Mouse (Mus musculus) ES-Bruce4 (cell line): ENCODE results near the gene Ccdc157.

ENCODE experiments used
- CTCF ChIP-seq: IDR thresholded peaks from one replicate; pipeline ENCODE4 v1.8.1; 2011; ENCODE audit warnings: low read depth, low read length
- EP300 ChIP-seq: IDR thresholded peaks from 2 replicates; pipeline ENCODE4 v1.6.1; 2011; ENCODE audit warnings: low read depth, low read length; ENCODE audit not compliant: insufficient read depth

DNA sequence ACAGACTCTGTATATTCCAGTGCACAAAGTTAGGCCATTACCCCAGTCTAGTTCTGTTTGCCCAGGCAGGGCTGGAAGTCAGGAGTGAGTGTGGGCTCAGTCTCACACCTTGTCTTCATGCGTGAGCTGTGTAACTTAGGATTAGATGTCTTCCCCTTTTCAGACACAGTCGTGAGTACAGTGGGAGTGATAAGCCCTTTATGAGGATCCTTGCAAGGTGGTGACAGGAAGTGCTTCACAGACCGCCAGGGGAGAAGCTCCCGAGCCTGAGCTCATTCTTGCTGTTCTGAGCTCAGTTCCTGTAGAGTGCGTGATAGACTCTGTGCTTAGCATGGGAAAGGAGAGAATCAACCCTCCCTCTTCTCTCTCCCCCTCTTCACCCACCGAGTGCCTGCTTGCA, 46.5 kb upstream of the Ccdc157 start:
- TF ChIP-seq CTCF (no peak), EP300 (no peak)
